Mouse (Mus musculus) heart, postnatal 4 days (tissue): ENCODE results near the gene Gpr83. TPM values are rescaled to one million over a fixed set of nuclear protein-coding genes. Genes with fewer than 3 reads are reported as not detected.
"Not testable (repeated sequence)": the region's sequence is repeated elsewhere in the genome, so short reads cannot be mapped to it uniquely, and the experiment has no call there.

Experiments
- DNase-seq: peaks from one replicate; pipeline ENCODE4 v3.0.0; 2021
- total RNA-seq, 2 experiments: library from RNA; stranded (reverse); gene quantifications; 2 replicates each; pipeline ENCODE4 v1.2.3; 2021

Gene Gpr83
- total RNA-seq, 2 experiments from 2014 or later, result not detected

GRCm38 (mm10) chr9:14870377-14870776 is 10.4 kb downstream of the Gpr83 start:
- DNase-seq, result no peak

GRCm38 (mm10) chr9:14870802-14871201 is 10.8 kb downstream of the Gpr83 start:
- no peak for DNase-seq

GRCm38 (mm10) chr9:14871536-14871935 is 11.5 kb downstream of the Gpr83 start:
- no peak for DNase-seq

- no peak for DNase-seq
Measured at GRCm38 (mm10) chr9:14872181-14872930, 12.3 kb downstream of the Gpr83 start.

GRCm38 (mm10) chr9:14875743-14876507 is 15.9 kb downstream of the Gpr83 start:
- DNase-seq, result no peak

GRCm38 (mm10) chr9:14876566-14876965 is 16.6 kb downstream of the Gpr83 start:
- not testable (repeated sequence) for DNase-seq

GRCm38 (mm10) chr9:14884641-14885040 is 24.6 kb downstream of the Gpr83 start:
- no peak for DNase-seq

- no peak for DNase-seq
Measured at GRCm38 (mm10) chr9:14885151-14885550, 25.1 kb downstream of the Gpr83 start.

- DNase-seq, result no peak
Measured at GRCm38 (mm10) chr9:14885954-14886353, 25.9 kb downstream of the Gpr83 start.

- DNase-seq, result no peak
Measured at GRCm38 (mm10) chr9:14887787-14888382, 27.9 kb downstream of the Gpr83 start.

GRCm38 (mm10) chr9:14888671-14889070 is 28.7 kb downstream of the Gpr83 start:
- no peak for DNase-seq

GRCm38 (mm10) chr9:14890699-14891098 is 30.7 kb downstream of the Gpr83 start:
- no peak for DNase-seq

- no peak for DNase-seq
Measured at GRCm38 (mm10) chr9:14891891-14892290, 31.9 kb downstream of the Gpr83 start.

GRCm38 (mm10) chr9:14893388-14893787 is 33.4 kb downstream of the Gpr83 start:
- no peak for DNase-seq

GRCm38 (mm10) chr9:14894628-14895027 is 34.6 kb downstream of the Gpr83 start:
- DNase-seq, result no peak

- no peak for DNase-seq
Measured at GRCm38 (mm10) chr9:14895237-14895835, 35.3 kb downstream of the Gpr83 start.

GRCm38 (mm10) chr9:14897102-14897501 is 37.1 kb downstream of the Gpr83 start:
- no peak for DNase-seq

GRCm38 (mm10) chr9:14901757-14902156 is 41.7 kb downstream of the Gpr83 start:
- DNase-seq, result no peak

GRCm38 (mm10) chr9:14902416-14902815 is 42.4 kb downstream of the Gpr83 start:
- no peak for DNase-seq

GRCm38 (mm10) chr9:14903006-14903405 is 43.0 kb downstream of the Gpr83 start:
- DNase-seq, result no peak

- DNase-seq, result no peak
Measured at GRCm38 (mm10) chr9:14903581-14904378, 43.8 kb downstream of the Gpr83 start, which contains the start of gene Izumo1r. Izumo1r (minus strand) TSS chr9:14903949.
